Mouse (Mus musculus) urinary bladder, postnatal 10 days (tissue): Measurements from ENCODE around the gene Maml3.

Experiments used
- DNase-seq: peaks from one replicate; pipeline ENCODE4 v3.0.0; 2022; ENCODE audit warnings: low spot score

The Maml3 gene

GRCm38 (mm10) chr3:51871346-51871745, 233.5 kb downstream of the Maml3 start:
- DNase-seq, result no peak

GRCm38 (mm10) chr3:51869980-51870379, 234.9 kb downstream of the Maml3 start:
- DNase-seq, result no peak

- DNase-seq, result no peak
Observed at GRCm38 (mm10) chr3:51868857-51869256, 236.0 kb downstream of the Maml3 start.

GRCm38 (mm10) chr3:51866446-51866845, 238.4 kb downstream of the Maml3 start:
- DNase-seq, result no peak

GRCm38 (mm10) chr3:51861631-51862030, 243.2 kb downstream of the Maml3 start:
- DNase-seq, result no peak

DNA sequence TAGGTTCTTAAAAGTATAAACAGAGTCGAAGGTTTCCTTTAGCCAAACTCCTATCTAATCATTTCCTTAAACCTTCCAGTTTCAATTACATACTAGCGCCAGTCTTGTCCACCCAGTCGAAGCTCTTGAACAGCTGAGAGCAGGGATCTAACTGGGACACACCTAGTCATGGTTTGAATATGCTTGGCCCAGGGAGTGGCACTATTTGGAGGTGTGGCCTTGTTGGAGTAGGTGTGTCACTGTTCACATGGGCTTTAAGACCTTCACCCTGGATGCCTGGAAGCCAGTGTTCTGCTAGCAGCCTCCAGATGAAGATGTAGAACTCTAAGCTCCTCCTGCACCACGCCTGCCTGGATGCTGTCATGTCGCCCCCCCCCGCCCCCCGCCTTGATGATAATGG, 244.4 kb downstream of the Maml3 start:
- DNase-seq, result no peak

- DNase-seq, result no peak
Observed at GRCm38 (mm10) chr3:51859208-51859607, 245.7 kb downstream of the Maml3 start.

GRCm38 (mm10) chr3:51854152-51854551, 250.7 kb downstream of the Maml3 start:
- DNase-seq, result no peak

GRCm38 (mm10) chr3:51853610-51854009, 251.3 kb downstream of the Maml3 start:
- no peak for DNase-seq

GRCm38 (mm10) chr3:51852692-51853091, 252.2 kb downstream of the Maml3 start:
- DNase-seq, result no peak

- DNase-seq, result no peak
Observed at GRCm38 (mm10) chr3:51851596-51851995, 253.3 kb downstream of the Maml3 start.

DNA sequence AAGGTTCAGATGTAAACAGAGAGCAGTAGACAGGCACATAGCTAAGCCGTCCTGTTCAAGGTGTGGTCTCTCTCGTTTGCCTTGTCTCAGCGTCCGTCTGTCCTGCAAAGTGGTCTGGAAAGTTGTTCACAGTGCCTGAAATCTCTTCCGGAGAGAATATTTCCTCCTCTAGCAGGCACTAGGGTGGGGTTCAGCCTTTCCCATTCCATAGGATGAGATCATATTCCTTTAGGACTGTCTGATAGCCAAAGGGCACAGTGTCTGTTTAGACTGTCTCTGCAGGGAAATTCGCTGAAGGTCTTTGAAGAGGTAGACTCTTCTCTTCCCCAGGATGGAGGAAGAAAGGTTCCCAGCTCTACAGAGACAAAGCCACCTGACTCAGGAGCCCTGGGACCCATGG, 255.4 kb downstream of the Maml3 start:
- no peak for DNase-seq

DNA sequence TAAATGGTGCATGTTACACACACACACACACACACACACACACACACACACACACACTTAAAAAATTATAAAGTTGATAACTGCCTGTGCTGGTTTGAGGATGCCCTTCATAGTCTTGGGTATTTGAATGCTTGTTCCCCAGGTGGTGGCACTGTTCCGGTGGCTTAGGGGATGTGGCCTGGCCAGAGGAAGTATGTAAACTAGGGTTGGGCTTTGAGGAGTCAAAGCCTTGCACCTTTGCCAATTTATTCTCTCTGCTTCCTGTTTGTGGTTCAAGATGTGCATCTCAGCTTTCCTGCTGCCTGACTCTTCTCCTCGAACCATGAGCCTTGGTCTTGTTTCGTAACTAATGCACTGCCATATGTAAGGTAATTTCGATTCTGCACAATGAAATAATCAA, 257.6 kb downstream of the Maml3 start:
- no peak for DNase-seq

DNA sequence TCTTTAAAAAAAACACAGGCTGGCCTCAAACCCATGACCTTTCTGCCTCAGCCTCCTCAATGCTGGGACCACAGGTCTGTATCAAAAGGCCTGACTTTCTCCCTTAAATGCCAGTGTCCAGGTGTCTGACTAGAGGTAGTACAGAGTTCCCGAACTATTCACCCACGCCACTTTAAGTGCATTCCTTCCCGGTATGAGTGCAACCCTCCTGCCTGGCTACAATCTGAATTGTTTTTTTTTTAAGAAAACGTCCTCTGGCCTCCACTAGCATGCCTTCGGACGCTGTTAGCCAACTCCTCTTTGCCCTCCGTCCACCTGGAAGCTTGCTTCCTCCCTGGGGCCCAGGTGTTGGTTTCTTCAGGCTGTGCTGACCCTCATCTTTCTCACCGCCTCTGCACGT, 260.6 kb downstream of the Maml3 start:
- no peak for DNase-seq

DNA sequence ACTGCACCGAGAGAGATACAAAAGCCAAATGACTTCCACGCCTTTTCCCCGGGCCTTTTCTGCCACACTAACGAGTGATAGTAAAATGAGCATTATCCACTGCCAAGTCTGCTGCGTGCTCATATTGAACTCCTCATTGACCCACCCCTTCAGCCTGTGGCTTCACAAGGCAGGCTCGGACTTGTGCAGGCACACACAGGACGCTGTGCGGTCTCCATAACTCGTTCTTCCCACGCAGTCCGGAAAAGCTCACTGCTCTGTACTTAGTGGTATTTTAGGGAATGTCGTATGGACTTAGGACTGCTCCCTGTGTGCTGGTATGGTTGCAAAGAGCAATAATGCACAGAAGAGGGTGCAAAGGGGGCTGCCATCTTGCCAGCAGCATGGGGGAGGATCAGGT, 262.7 kb downstream of the Maml3 start:
- no peak for DNase-seq

DNA sequence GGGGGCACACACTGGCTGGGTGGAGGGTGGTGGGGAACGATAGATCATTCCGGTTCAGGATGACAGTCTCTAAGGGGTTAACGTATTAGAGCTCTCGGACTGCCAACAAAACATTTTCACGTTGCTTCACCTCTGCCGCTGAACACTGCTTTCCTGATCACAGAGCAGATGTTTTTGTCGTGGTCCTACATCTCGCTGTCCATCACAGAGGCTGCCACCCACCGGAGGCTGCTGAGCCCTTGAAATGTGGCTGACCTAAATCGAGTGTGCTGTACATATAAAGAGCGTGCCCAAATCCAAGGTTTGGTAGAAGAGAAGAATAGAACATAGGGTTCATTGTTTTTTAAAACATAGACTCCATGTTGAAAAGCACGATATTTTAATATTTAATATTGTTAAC, 263.3 kb downstream of the Maml3 start:
- no peak for DNase-seq

GRCm38 (mm10) chr3:51841177-51841576, 263.7 kb downstream of the Maml3 start:
- DNase-seq, result no peak

DNA sequence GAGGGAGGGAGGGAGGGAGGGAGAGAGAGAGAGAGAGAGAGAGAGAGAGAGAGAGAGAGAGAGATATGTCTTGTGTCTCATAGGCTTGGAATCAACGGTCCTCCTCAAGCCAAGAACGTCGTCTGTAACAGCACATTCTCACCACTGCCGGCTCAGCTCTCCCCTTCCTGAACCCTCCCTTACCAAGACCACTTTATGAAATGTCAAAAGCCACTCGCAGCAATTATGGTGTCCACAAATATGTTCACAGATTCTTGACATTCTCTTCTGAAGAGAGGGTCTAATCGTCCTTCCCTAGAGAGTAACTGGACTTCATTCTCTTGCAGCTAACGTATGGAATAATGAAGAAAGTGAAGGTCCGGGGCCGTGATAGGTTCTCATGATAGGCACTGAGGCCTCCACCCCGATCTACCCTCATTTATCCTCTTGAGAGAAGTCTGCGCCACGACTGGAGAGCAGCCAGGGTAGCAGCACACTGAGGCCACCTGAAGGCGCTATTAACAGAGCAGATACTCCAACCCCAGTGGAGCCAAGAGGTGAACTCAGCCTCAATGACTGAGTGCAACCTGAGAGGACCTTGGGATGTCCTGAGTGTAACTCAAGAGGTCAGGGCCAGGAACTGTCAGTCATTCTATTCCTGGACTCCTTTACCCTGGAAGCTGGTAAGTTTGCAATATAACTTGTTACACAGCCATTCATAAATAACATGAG, 264.6 kb downstream of the Maml3 start:
- DNase-seq, result no peak

DNA sequence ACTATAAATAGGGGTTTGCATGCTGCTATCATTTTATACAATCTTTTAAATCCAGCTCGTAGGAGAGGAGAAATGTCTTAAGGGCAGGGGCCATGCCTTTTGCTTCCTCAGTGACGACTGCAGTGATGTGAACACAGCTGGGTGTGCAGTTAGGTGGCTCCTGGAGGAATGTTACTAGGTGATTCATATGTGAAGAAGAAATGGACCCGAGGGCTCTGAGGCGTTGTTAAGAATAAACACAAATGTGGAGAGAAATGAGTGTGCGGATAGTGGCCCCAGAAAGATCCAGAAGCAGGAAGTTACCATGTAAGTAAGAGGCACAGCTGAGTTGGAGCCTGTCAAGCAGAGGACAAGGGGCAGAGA, 265.5 kb downstream of the Maml3 start:
- DNase-seq, result no peak

DNA sequence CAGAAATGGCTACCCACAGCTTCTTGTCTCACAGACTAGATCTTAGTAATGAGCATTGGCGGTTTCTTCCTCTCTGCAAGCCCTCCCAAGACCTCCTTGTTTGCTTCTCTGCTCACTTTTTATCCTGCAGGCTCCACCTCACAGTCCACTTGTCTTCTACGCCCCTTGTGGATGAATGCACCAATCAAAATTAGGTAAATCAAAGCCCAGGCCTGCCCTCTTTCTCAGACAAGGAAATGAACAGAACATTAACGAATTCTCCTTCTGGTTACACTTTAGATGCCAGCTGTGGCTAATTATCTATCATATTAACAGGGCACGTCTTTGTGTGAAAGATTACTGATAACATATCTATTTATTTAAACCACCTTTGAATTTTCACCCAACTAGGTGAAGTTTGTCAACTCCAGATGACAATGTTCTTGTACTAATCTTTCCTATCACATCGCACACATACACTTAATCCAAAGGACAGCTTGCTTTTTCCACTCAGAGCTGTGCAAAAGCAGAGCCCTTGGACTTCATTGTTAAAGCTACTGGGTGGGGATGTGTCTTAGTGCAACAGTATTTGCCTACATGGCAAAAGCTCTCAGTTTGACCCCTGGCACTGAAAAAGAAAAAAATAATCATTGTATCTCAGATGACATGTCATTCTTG, 266.1 kb downstream of the Maml3 start:
- no peak for DNase-seq

DNA sequence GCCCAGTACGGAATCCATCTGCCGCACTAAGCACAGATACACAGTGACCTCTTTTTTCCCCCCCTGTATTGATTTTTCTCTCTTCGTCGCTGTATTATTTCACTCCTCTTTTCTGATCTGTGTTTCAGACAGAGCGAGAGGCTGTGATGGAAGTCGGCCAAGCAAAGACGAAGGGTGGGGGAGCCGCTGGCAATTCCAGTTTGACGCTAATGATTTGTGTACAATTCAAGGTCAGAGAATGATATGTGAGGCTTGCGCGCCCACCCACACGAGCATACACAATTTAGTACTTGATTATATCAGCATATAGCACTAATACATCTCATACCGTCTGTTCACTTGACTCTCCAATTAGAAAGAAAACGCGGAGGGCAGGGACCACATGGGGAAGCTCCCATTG, 271.9 kb downstream of the Maml3 start:
- no peak for DNase-seq

- no peak for DNase-seq
Observed at GRCm38 (mm10) chr3:51830821-51831429, 274.0 kb downstream of the Maml3 start.

DNA sequence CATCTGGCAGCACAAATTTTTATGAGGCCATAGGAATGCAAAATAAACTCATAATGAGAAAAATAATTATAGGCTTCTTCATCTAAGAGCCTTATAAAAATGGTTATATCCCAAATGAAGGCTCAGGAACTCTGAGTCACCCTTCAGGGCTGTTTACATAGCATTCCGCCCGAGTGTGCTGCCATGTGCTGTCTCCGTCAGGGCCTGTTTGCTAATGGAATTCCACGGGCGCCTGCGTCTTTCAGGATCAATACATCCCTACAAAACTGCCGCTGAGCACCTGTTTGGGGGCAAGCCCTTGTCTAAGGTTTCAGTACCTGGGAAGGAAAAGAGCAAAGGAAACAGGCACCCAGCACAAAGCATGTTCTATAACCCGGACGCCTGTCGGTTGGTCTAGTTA, 279.3 kb downstream of the Maml3 start:
- DNase-seq, result no peak

- DNase-seq, result no peak
Observed at GRCm38 (mm10) chr3:51824506-51824905, 280.4 kb downstream of the Maml3 start.
